Mouse (Mus musculus) ES-E14 (cell line): ENCODE data around the gene Slc37a4.

Experiments used
- CHD2 ChIP-seq: IDR thresholded peaks from 2 replicates; pipeline ENCODE4 v1.6.1; 2014; ENCODE audit warnings: mild to moderate bottlenecking, low read depth, low read length, inconsistent platforms
- HCFC1 ChIP-seq: IDR thresholded peaks from 2 replicates; pipeline ENCODE4 v1.6.1; 2012; ENCODE audit warnings: low read length, inconsistent platforms, borderline replicate concordance; ENCODE audit not compliant: insufficient read depth
- MAFK ChIP-seq: IDR thresholded peaks from 2 replicates; pipeline ENCODE4 v1.6.1; 2014; ENCODE audit warnings: mild to moderate bottlenecking, low read depth, low read length, inconsistent platforms; ENCODE audit not compliant: insufficient read depth
- ZC3H11A ChIP-seq: IDR thresholded peaks from 2 replicates; pipeline ENCODE4 v1.6.1; 2012; ENCODE audit warnings: low read depth, mild to moderate bottlenecking, inconsistent platforms, low read length, borderline replicate concordance
- ZNF384 ChIP-seq: IDR thresholded peaks from 2 replicates; pipeline ENCODE4 v1.6.1; 2012; ENCODE audit warnings: low read depth, low read length, inconsistent platforms

DNA sequence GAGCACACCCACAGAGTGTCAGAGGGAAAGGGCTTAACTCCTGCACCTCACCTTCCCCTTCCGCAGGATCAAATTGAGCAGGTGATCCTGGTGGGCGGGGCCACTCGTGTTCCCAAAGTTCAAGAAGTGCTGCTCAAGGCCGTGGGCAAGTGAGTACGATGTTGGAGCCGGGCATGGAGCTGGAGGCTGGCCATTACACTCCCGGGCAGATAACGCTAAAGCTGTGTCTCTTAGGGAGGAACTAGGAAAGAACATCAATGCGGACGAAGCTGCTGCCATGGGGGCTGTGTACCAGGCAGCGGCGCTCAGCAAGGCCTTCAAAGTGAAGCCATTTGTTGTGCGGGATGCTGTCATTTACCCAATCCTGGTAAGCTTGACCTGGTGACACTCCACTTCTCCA, 12.1 kb upstream of the Slc37a4 start:
- no peak for TF ChIP-seq ZC3H11A
- no peak for TF ChIP-seq MAFK
- no peak for TF ChIP-seq CHD2
- TF ChIP-seq ZNF384 = no peak
- no peak for TF ChIP-seq HCFC1
